Mouse (Mus musculus) bone marrow, adult 2 months (tissue): ENCODE data around the gene Sde2.

Experiments
- CTCF ChIP-seq: fragments of 200-500 bp; IDR thresholded peaks from 2 replicates; pipeline ENCODE4 v1.5.1; 2011; ENCODE audit warnings: low read length, control low read depth; ENCODE audit not compliant: control insufficient read depth, insufficient read depth
- POLR2A ChIP-seq: fragments of 200-500 bp; IDR thresholded peaks from 2 replicates; pipeline ENCODE4 v1.6.1; 2011; ENCODE audit warnings: low read depth, mild to moderate bottlenecking, control low read depth, low read length, borderline replicate concordance; ENCODE audit not compliant: control insufficient read depth

DNA sequence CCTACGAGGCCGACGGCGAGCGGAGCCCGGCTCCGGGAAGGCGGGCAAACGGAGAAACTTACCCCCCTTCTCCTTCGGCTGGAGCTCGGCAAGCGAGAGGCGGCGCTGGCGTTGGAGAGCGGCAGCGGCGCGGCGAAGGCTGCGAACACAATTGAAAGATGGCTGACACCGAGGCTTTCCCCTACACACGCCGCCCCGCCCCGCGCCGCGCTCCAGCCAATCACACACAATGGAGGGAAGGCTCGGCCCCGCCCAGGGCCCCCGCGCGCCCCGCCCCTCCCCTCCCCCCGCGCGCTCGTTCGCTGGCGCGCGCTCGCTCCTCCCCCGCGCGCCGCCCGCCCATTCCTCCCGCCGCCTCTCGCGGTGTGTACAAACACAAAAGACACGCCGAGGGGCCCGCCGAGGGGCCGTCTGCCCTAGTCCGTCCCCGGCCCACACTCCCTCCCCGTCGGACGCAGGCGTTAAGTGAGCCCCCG is 37.5 kb upstream of the Sde2 start:
- TF ChIP-seq CTCF (no peak), POLR2A (peak; percentile 95)
